Mouse (Mus musculus) cerebellum, postnatal 10 days (tissue): ENCODE data around the gene Cnnm2.

ENCODE experiments used
- DNase-seq, 2 experiments: peaks; one replicate each; pipeline ENCODE4 v3.0.0; 2021; ENCODE audit warnings: mixed read lengths in 2 of 2

Cnnm2 gene

GRCm38 (mm10) chr19:46929044-46929587, 167.7 kb downstream of the Cnnm2 start:
- DNase-seq = peak; percentile 32 to 44
